Mouse (Mus musculus) liver, adult 2 months (tissue): ENCODE results near the gene Saxo1. TPM values are rescaled to one million over a fixed set of nuclear protein-coding genes. Genes with fewer than 3 reads are reported as not detected.

Source experiments
- DNase-seq: peaks from one replicate; pipeline ENCODE4 v3.0.0-alpha.2; 2011; ENCODE audit warnings: low read depth, low spot score; ENCODE audit errors: extremely low read depth
- H3K27ac ChIP-seq: fragments of 200-500 bp; replicated peaks from 2 replicates; pipeline ENCODE4 v1.5.1; 2012; ENCODE audit warnings: low read depth, mild to moderate bottlenecking, control low read depth, inconsistent platforms, low read length; ENCODE audit not compliant: insufficient read depth
- H3K27me3 ChIP-seq: fragments of 200-500 bp; 2 replicates; pipeline ENCODE4 v1.6.1; 2012; ENCODE audit warnings: mild to moderate bottlenecking, moderate library complexity, low read length, inconsistent platforms; ENCODE audit not compliant: control insufficient read depth, insufficient read depth
- H3K36me3 ChIP-seq: fragments of 200-500 bp; 2 replicates; pipeline ENCODE4 v1.6.1; 2012; ENCODE audit warnings: low read length, inconsistent platforms; ENCODE audit not compliant: control insufficient read depth, insufficient read depth
- H3K4me1 ChIP-seq: fragments of 200-500 bp; 2 replicates; pipeline ENCODE4 v1.6.1; 2011; ENCODE audit warnings: low read length; ENCODE audit not compliant: control insufficient read depth, insufficient read depth
- H3K4me3 ChIP-seq: fragments of 200-500 bp; 2 replicates; pipeline ENCODE4 v1.5.1; 2011; ENCODE audit warnings: low read depth, mild to moderate bottlenecking, control low read depth, low read length, moderate library complexity; ENCODE audit not compliant: insufficient read depth
- H3K79me2 ChIP-seq: fragments of 200-500 bp; 2 replicates; pipeline ENCODE4 v1.6.1; 2012; ENCODE audit warnings: inconsistent platforms, mild to moderate bottlenecking, low read length, moderate library complexity; ENCODE audit not compliant: control insufficient read depth, insufficient read depth
- H3K9ac ChIP-seq: fragments of 200-500 bp; 2 replicates; pipeline ENCODE4 v1.6.1; 2012; ENCODE audit warnings: low read depth, mild to moderate bottlenecking, control low read depth, inconsistent platforms, low read length
- CTCF ChIP-seq: fragments of 200-500 bp; IDR thresholded peaks from 2 replicates; pipeline ENCODE4 v1.5.1; 2011; ENCODE audit warnings: low read depth, low read length, control low read depth
- POLR2A ChIP-seq: fragments of 200-500 bp; IDR thresholded peaks from 2 replicates; pipeline ENCODE4 v1.6.1; 2011; ENCODE audit warnings: low read length, control low read depth; ENCODE audit not compliant: insufficient read depth; ENCODE audit errors: extremely low read depth
- WGBS: fragments of 180-500 bp; shearing (Covaris S2); methylation state at CpG from one replicate; pipeline ENCODE4 v1.1.7; 2018; 5-methylcytosine and 5-hydroxymethylcytosine counted together
- polyA plus RNA-seq: library from polyadenylated mRNA; depleted of rRNA; stranded (reverse); fragments of >200 nt; gene quantifications from 2 replicates; pipeline ENCODE4 v1.2.3, GENCODE M21; 2012
- total RNA-seq: library from RNA; depleted of rRNA; stranded (reverse); fragments of >200 nt; gene quantifications from 2 replicates; pipeline ENCODE4 v1.2.3, GENCODE M21; 2014

Gene Saxo1
- total and polyA plus RNA-seq, 2 experiments: not detected

- WGBS: 90% methylated on average over 5 of the region's 5 CpGs
- no peak for TF ChIP-seq POLR2A
- TF ChIP-seq CTCF: no peak
- Histone ChIP-seq H3K4me1 (no peaks in the 10 kb centered on the region), H3K79me2 (no peaks in the 10 kb centered on the region), H3K27ac (no peak overlapping the region), H3K36me3 (no peaks in the 10 kb centered on the region), H3K4me3 (no peak overlapping the region), H3K9ac (no peak overlapping the region), H3K27me3 (no peaks in the 10 kb centered on the region)
- DNase-seq: no peak
These were observed 34.4 kb downstream of the Saxo1 start for GRCm38 (mm10) chr4:86523771-86524170.

GRCm38 (mm10) chr4:86520695-86521094, 37.4 kb downstream of the Saxo1 start:
- no peak overlapping the region for H3K4me3 ChIP-seq
- TF ChIP-seq POLR2A: no peak
- TF ChIP-seq CTCF: no peak
- no peak for DNase-seq
- H3K4me1 ChIP-seq: no peaks in the 10 kb centered on the region
- no peaks in the 10 kb centered on the region for H3K79me2 ChIP-seq
- WGBS: 94% methylated on average over 12 of the region's 12 CpGs
- no peaks in the 10 kb centered on the region for H3K27me3 ChIP-seq
- H3K36me3 ChIP-seq: no peaks in the 10 kb centered on the region
- H3K9ac ChIP-seq: no peak overlapping the region
- no peak overlapping the region for H3K27ac ChIP-seq

- Histone ChIP-seq H3K4me1 (no peaks in the 10 kb centered on the region), H3K27ac (no peak overlapping the region), H3K27me3 (no peaks in the 10 kb centered on the region), H3K4me3 (no peak overlapping the region), H3K36me3 (no peaks in the 10 kb centered on the region), H3K9ac (no peak overlapping the region), H3K79me2 (no peaks in the 10 kb centered on the region)
- TF ChIP-seq CTCF (no peak), POLR2A (no peak)
- DNase-seq: no peak
- WGBS: 81% methylated on average over 6 of the region's 6 CpGs
These were observed 38.2 kb downstream of the Saxo1 start for GRCm38 (mm10) chr4:86519953-86520352.

- no peak for DNase-seq
- no peak for TF ChIP-seq POLR2A
- no peak for TF ChIP-seq CTCF
These were observed 53.5 kb downstream of the Saxo1 start for GRCm38 (mm10) chr4:86504656-86505055.

GRCm38 (mm10) chr4:86499561-86499960, 58.6 kb downstream of the Saxo1 start:
- H3K4me1 ChIP-seq: no peaks in the 10 kb centered on the region
- no peaks in the 10 kb centered on the region for H3K36me3 ChIP-seq
- DNase-seq: no peak
- no peak overlapping the region for H3K4me3 ChIP-seq
- H3K79me2 ChIP-seq: no peaks in the 10 kb centered on the region
- H3K9ac ChIP-seq: no peak overlapping the region
- no peak overlapping the region for H3K27ac ChIP-seq
- no peaks in the 10 kb centered on the region for H3K27me3 ChIP-seq
- 100% methylated on average over 1 of the region's 1 CpGs for WGBS
- no peak for TF ChIP-seq CTCF
- TF ChIP-seq POLR2A: no peak

More at GRCm38 (mm10) chr4:86504656-86505055, 53.5 kb downstream of the Saxo1 start:
- H3K79me2 ChIP-seq: no peaks in the 10 kb centered on the region
- no peaks in the 10 kb centered on the region for H3K27me3 ChIP-seq
- no peak overlapping the region for H3K9ac ChIP-seq
- no peak overlapping the region for H3K4me3 ChIP-seq
- H3K4me1 ChIP-seq: no peaks in the 10 kb centered on the region
- no peak overlapping the region for H3K27ac ChIP-seq
- H3K36me3 ChIP-seq: no peaks in the 10 kb centered on the region
- WGBS: 84% methylated on average over 6 of the region's 6 CpGs

- no peak overlapping the region for H3K9ac ChIP-seq
- no peaks in the 10 kb centered on the region for H3K79me2 ChIP-seq
- H3K27ac ChIP-seq: no peak overlapping the region
- H3K4me1 ChIP-seq: no peaks in the 10 kb centered on the region
- WGBS: 75% methylated on average over 5 of the region's 5 CpGs
- TF ChIP-seq CTCF (no peak), POLR2A (no peak)
- no peaks in the 10 kb centered on the region for H3K36me3 ChIP-seq
- DNase-seq: peak; percentile 26
- H3K27me3 ChIP-seq: no peaks in the 10 kb centered on the region
- H3K4me3 ChIP-seq: no peak overlapping the region
These were observed 59.4 kb downstream of the Saxo1 start for GRCm38 (mm10) chr4:86498754-86499153.
